Mouse (Mus musculus) MEL (cell line): ENCODE results near the gene Fam20c. TPM values are rescaled to one million over a fixed set of nuclear protein-coding genes. Genes with fewer than 3 reads are reported as not detected.

ENCODE experiments used
- DNase-seq: peaks from one replicate; pipeline ENCODE4 v3.0.0; 2011; ENCODE audit warnings: low read depth, low spot score
- H3K27ac ChIP-seq: 2 replicates; pipeline ENCODE4 v1.5.1; 2012; ENCODE audit warnings: low read depth, mild to moderate bottlenecking, control low read depth, low read length, moderate library complexity; ENCODE audit not compliant: control insufficient read depth
- H3K27me3 ChIP-seq, 2 experiments: fragments of 150-350 bp in 1 of 2; sonication (generic) in 1 of 2; 2 replicates each; pipeline ENCODE4 v1.6.1; 2012; ENCODE audit warnings: low read length in 2 of 2, mild to moderate bottlenecking in 2 of 2, improper control_type of control experiment in 1 of 2, moderate library complexity in 1 of 2; ENCODE audit not compliant: insufficient read depth in 2 of 2, control insufficient read depth in 1 of 2
- H3K36me3 ChIP-seq, 2 experiments: 2 replicates each; pipeline ENCODE4 v1.6.1; 2012 to 2014; ENCODE audit warnings: low read length in 2 of 2, improper control_type of control experiment in 1 of 2, inconsistent platforms in 1 of 2, mild to moderate bottlenecking in 1 of 2; ENCODE audit not compliant: insufficient read depth in 2 of 2, control insufficient read depth in 1 of 2
- H3K4me1 ChIP-seq, 2 experiments: fragments of 150-350 bp in 1 of 2; sonication (generic) in 1 of 2; 2 replicates each; pipeline ENCODE4 v1.6.1; 2012; ENCODE audit warnings: low read length in 2 of 2, improper control_type of control experiment in 1 of 2, mild to moderate bottlenecking in 1 of 2; ENCODE audit not compliant: insufficient read depth in 2 of 2, control insufficient read depth in 1 of 2
- H3K4me3 ChIP-seq, 2 experiments: fragments of 150-350 bp in 1 of 2; sonication (generic) in 1 of 2; 2 replicates each; pipeline ENCODE4 v1.5.1; 2012; ENCODE audit warnings: low read depth in 2 of 2, low read length in 2 of 2, mild to moderate bottlenecking in 2 of 2, moderate library complexity in 2 of 2, control low read depth in 1 of 2, improper control_type of control experiment in 1 of 2; ENCODE audit not compliant: control insufficient read depth in 1 of 2, insufficient read depth in 1 of 2
- H3K79me2 ChIP-seq: 2 replicates; pipeline ENCODE4 v1.6.1; 2012; ENCODE audit warnings: mild to moderate bottlenecking, low read length, moderate library complexity; ENCODE audit not compliant: control insufficient read depth, poor library complexity, insufficient read depth
- H3K9ac ChIP-seq: 2 replicates; pipeline ENCODE4 v1.6.1; 2012; ENCODE audit warnings: low read depth, mild to moderate bottlenecking, control low read depth, low read length, moderate library complexity; ENCODE audit not compliant: control insufficient read depth, poor library complexity, severe bottlenecking
- H3K9me3 ChIP-seq: fragments of 150-350 bp; sonication (generic); replicated peaks from 2 replicates; pipeline ENCODE4 v1.6.1; 2012; ENCODE audit warnings: mild to moderate bottlenecking, low read length, improper control_type of control experiment, moderate library complexity; ENCODE audit not compliant: insufficient read depth
- CTCF ChIP-seq, 3 experiments: IDR thresholded peaks in 2 of 3; conservative IDR thresholded peaks in 1 of 3; 2 replicates each; pipeline ENCODE4 v1.5.1; 2011 to 2012; ENCODE audit warnings: low read length in 3 of 3, low read depth in 2 of 3, mild to moderate bottlenecking in 2 of 3, improper control_type of control experiment in 1 of 3, inconsistent platforms in 1 of 3, mixed read lengths in 1 of 3, moderate library complexity in 1 of 3; ENCODE audit not compliant: control insufficient read depth in 1 of 3, insufficient read depth in 1 of 3, poor library complexity in 1 of 3, severe bottlenecking in 1 of 3
- E2F4 ChIP-seq: IDR thresholded peaks from 2 replicates; pipeline ENCODE4 v1.6.1; 2011; ENCODE audit warnings: low read depth, low read length, improper control_type of control experiment, borderline replicate concordance
- EP300 ChIP-seq, 2 experiments: IDR thresholded peaks; 2 replicates each; pipeline ENCODE4 v1.6.1; 2011; ENCODE audit warnings: improper control_type of control experiment in 2 of 2, low read length in 2 of 2, low read depth in 1 of 2, mild to moderate bottlenecking in 1 of 2
- GABPA ChIP-seq: IDR thresholded peaks from 2 replicates; pipeline ENCODE4 v1.6.1; 2012; ENCODE audit warnings: low read depth, mild to moderate bottlenecking, inconsistent platforms, low read length, improper control_type of control experiment, moderate library complexity
- JUND ChIP-seq: IDR thresholded peaks from 2 replicates; pipeline ENCODE4 v1.6.1; 2011; ENCODE audit warnings: low read depth, mild to moderate bottlenecking, improper control_type of control experiment, low read length
- MAX ChIP-seq: IDR thresholded peaks from 2 replicates; pipeline ENCODE4 v1.6.1; 2011; ENCODE audit warnings: low read length, improper control_type of control experiment
- MAZ ChIP-seq: IDR thresholded peaks from 2 replicates; pipeline ENCODE4 v1.6.1; 2012; ENCODE audit warnings: low read depth, mild to moderate bottlenecking, inconsistent platforms, low read length, improper control_type of control experiment
- MXI1 ChIP-seq: IDR thresholded peaks from 2 replicates; pipeline ENCODE4 v1.6.1; 2011; ENCODE audit warnings: mild to moderate bottlenecking, low read depth, low read length, improper control_type of control experiment
- MYB ChIP-seq: IDR thresholded peaks from 2 replicates; pipeline ENCODE4 v1.6.1; 2011; ENCODE audit warnings: mild to moderate bottlenecking, low read depth, low read length, improper control_type of control experiment
- RCOR1 ChIP-seq: IDR thresholded peaks from 2 replicates; pipeline ENCODE4 v1.6.1; 2012; ENCODE audit warnings: low read depth, mild to moderate bottlenecking, inconsistent platforms, low read length, improper control_type of control experiment
- SIN3A ChIP-seq: IDR thresholded peaks from 2 replicates; pipeline ENCODE4 v1.6.1; 2012; ENCODE audit warnings: low read length, improper control_type of control experiment, inconsistent platforms
- SMC3 ChIP-seq: IDR thresholded peaks from 2 replicates; pipeline ENCODE4 v1.6.1; 2011; ENCODE audit warnings: low read depth, low read length, improper control_type of control experiment
- TCF12 ChIP-seq: IDR thresholded peaks from 2 replicates; pipeline ENCODE4 v1.6.1; 2014; ENCODE audit warnings: low read depth, mild to moderate bottlenecking, inconsistent platforms, low read length, improper control_type of control experiment, moderate library complexity
- USF1 ChIP-seq: IDR thresholded peaks from 2 replicates; pipeline ENCODE4 v1.6.1; 2014; ENCODE audit warnings: low read depth, mild to moderate bottlenecking, inconsistent platforms, low read length, improper control_type of control experiment, moderate library complexity
- ZC3H11A ChIP-seq: IDR thresholded peaks from 2 replicates; pipeline ENCODE4 v1.6.1; 2012; ENCODE audit warnings: low read depth, mild to moderate bottlenecking, inconsistent platforms, low read length, improper control_type of control experiment
- ZMIZ1 ChIP-seq: IDR thresholded peaks from 2 replicates; pipeline ENCODE4 v1.6.1; 2012; ENCODE audit warnings: low read depth, mild to moderate bottlenecking, inconsistent platforms, low read length, improper control_type of control experiment, moderate library complexity
- polyA plus RNA-seq, 2 experiments: library from polyadenylated mRNA; stranded (reverse) in 1 of 2; unstranded in 1 of 2; fragments of >175 nt in 1 of 2; fragments of >200 nt in 1 of 2; gene quantifications; 2 replicates each; pipeline versions ENCODE4 v1.2.1 to v1.2.4; 2012; ENCODE audit warnings: low replicate concordance in 2 of 2, low read depth in 1 of 2; ENCODE audit not compliant: insufficient read length in 2 of 2, insufficient read depth in 1 of 2, missing spikeins in 1 of 2
- total RNA-seq: library from RNA; depleted of rRNA; stranded (reverse); fragments of 300-350 nt; gene quantifications from 2 replicates; pipeline ENCODE4 v1.2.3, GENCODE M21; 2012; rRNA removed

Gene Fam20c
- total and polyA plus RNA-seq, 3 experiments, result not detected

DNA sequence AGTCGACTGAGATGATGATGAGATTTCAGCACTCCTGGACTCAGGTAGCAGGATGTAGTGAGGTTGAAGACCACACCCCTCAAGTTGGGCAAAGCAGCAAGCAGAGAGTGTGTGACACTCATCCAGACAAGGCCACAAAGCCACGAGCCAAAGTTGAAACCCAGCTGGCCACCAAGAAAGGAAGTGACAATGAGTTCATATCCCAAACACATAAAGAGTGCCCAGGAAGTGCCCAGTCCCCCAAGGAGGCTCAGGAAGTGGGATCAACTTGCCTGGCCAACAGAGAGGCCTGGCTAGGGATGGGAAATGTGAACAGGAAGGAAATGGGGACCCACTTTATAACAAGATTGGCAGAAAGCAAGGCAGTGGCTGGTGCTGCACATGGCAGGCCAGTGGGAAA, 99.0 kb downstream of the Fam20c start:
- no peak overlapping the region for H3K4me3 ChIP-seq
- H3K36me3 ChIP-seq, result no peaks in the 10 kb centered on the region
- TF ChIP-seq MXI1, result no peak
- no peak for TF ChIP-seq SIN3A
- no peak for TF ChIP-seq MYB
- no peak for TF ChIP-seq MAZ

DNA sequence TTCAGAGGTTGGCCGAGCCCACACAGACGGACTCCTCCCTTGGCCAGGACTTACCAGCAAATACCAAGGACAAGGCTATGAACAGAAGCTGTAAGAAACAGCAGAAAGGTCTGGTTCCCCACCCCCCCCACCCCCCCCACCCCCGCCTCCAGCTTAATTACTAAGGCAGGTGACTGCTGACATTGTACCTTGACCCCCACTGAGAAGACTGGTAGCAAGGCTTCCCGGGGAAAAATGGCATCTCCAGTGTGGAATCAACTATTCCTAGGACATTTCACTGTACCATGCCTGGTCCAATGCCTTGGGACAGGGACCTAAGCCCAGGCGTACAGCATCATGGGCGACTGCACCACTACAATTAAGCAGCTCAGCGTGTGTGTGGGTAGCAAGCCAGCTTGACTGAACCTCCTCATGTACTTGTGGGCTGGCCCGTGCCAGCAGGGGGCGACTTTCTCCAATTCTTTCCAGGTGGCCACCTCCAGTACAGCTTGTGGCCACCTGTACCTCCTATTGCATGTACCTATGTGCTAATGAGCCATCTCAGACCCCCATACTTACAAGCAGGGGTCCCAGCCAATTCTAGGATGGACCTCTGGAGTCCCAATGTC, 102.8 kb downstream of the Fam20c start:
- peak in 1 of 3 experiments; percentile 18; a peak in 1 of 6 replicates for TF ChIP-seq CTCF (IDR thresholded peaks at IDR 0.05 in 2 of 3, conservative IDR thresholded peaks at IDR 0.05 in 1 of 3; ENCODE audit: control insufficient read depth in 1 of 3, insufficient read depth in 1 of 3, low read depth in 2 of 3, low read length in 3 of 3, poor library complexity in 1 of 3, severe bottlenecking in 1 of 3)
- no peak for TF ChIP-seq GABPA
- TF ChIP-seq JUND, result no peak
- TF ChIP-seq MAX, result no peak
- no peak for TF ChIP-seq RCOR1
- TF ChIP-seq, all 39 proteins: peak for 1
- Histone ChIP-seq H3K9ac (no peak overlapping the region), H3K4me1 (no peaks in the 10 kb centered on the region), H3K4me3 (no peak overlapping the region), H3K79me2 (no peaks in the 10 kb centered on the region), H3K9me3 (no peaks in the 10 kb centered on the region), H3K27ac (no peak overlapping the region), H3K36me3 (no peaks in the 10 kb centered on the region), H3K27me3 (no peaks in the 10 kb centered on the region)
- peak; percentile 2 for DNase-seq

More for the DNA sequence above, 99.0 kb downstream of the Fam20c start:
- Histone ChIP-seq H3K27ac (no peak overlapping the region), H3K79me2 (no peaks in the 10 kb centered on the region), H3K4me1 (no peaks in the 10 kb centered on the region), H3K27me3 (no peaks in the 10 kb centered on the region), H3K9me3 (no peaks in the 10 kb centered on the region), H3K9ac (no peak overlapping the region)
- DNase-seq, result no peak

DNA sequence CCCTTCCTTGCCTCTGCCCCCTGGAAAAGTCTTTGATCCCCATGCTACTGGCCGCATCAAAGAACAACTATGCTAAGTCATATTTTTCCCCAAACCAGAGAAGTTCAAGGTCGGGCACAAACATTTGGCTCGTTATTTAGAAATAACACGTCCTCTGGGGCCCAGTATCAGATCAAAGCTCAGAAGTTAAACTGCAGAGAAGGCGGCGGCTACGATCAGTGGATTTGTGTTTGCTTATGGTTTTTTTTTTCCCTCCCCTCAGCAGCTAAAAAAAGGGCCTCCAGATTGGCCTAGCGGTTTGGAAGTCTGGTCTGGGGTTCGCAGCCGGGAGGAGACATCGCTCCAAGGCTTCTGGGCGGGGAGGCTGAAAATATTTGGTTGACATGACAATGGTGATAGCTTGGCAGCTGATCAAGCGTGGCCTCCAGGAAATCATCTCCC, 103.5 kb downstream of the Fam20c start:
- Histone ChIP-seq H3K9ac (no peak overlapping the region), H3K27me3 (no peaks in the 10 kb centered on the region), H3K27ac (no peak overlapping the region), H3K4me1 (no peaks in the 10 kb centered on the region), H3K36me3 (no peaks in the 10 kb centered on the region), H3K9me3 (no peaks in the 10 kb centered on the region), H3K4me3 (no peak overlapping the region), H3K79me2 (no peaks in the 10 kb centered on the region)
- no peak for TF ChIP-seq ZMIZ1
- TF ChIP-seq ZC3H11A, result no peak
- no peak for TF ChIP-seq GABPA
- TF ChIP-seq EP300 (IDR thresholded peaks at IDR 0.05; ENCODE audit: low read depth in 1 of 2, low read length in 2 of 2), result no peak
- no peak for TF ChIP-seq TCF12
- TF ChIP-seq E2F4, result no peak
- no peak for TF ChIP-seq USF1
- TF ChIP-seq SMC3, result no peak
- no peak for DNase-seq

Other genes with a start within 250 kb of the Fam20c start
- gene 1700123K08Rik, start 189.8 kb upstream of the Fam20c start, total RNA-seq, result not detected in 2 replicates
- gene 1700123K08Rik, start 189.8 kb upstream of the Fam20c start, polyA plus RNA-seq, result not detected
- 13.3 and 15.8 TPM in 2 replicates for gene Zfp68, start 134.8 kb upstream of the Fam20c start, total RNA-seq
- gene Zfp68, start 134.8 kb upstream of the Fam20c start, polyA plus RNA-seq, result 10 to 100 TPM in 1 of 2 experiments, not detected in 1; 18.1 TPM
- gene A430033K04Rik, start 131.7 kb upstream of the Fam20c start, total RNA-seq, result 2.6 and 3.0 TPM in 2 replicates
- 1 to 10 TPM in 1 of 2 experiments, not detected in 1; 2.1 TPM for gene A430033K04Rik, start 131.7 kb upstream of the Fam20c start, polyA plus RNA-seq
- gene Gm5294, start 65.6 kb downstream of the Fam20c start, total RNA-seq, result not detected in 2 replicates
- gene Gm5294, start 65.6 kb downstream of the Fam20c start, polyA plus RNA-seq, result not detected
- not detected in 2 replicates for gene Pdgfa, start 242.9 kb downstream of the Fam20c start, total RNA-seq
- gene Pdgfa, start 242.9 kb downstream of the Fam20c start, polyA plus RNA-seq, result not detected